Mouse (Mus musculus): ENCODE data around the gene Cept1.
A peak's percentile ranks its signal among the peaks of the same experiment; 100 is the strongest.
"Not testable (repeated sequence)": the region's sequence is repeated elsewhere in the genome, so short reads cannot be mapped to it uniquely, and the experiment has no call there.

Gene Cept1

GRCm38 (mm10) chr3:106547171-106547923 lies at the start of gene Cept1, which contains the start of gene Dram2:
TSS of gene Cept1 (minus strand) at chr3:106547802.
TSS of gene Dram2 (plus strand) at chr3:106547798.
- peak; percentile 87 for DNase-seq (ENCODE audit: low read depth, low spot score)

DNA sequence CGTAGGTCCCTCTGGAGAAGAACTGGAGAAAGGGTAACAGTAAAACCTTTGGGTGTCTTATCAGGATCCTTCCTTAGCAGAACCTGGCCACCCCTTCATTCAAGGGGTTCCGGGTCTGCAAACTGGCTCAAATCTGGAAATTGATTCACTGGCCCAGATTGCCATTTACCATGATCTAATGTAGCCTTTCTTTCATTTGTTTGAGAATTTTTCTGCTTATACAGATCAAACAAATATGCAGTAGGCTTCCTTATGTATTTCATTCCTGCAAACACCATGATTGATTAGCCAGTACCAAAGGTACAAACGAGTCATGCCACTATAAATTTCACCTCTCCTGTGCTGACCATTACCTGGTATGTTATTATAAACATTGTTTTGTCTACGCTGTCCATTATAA lies 46.0 kb upstream of the Cept1 start:
- DNase-seq (ENCODE audit: low read depth, low spot score), result not testable (repeated sequence)

DNA sequence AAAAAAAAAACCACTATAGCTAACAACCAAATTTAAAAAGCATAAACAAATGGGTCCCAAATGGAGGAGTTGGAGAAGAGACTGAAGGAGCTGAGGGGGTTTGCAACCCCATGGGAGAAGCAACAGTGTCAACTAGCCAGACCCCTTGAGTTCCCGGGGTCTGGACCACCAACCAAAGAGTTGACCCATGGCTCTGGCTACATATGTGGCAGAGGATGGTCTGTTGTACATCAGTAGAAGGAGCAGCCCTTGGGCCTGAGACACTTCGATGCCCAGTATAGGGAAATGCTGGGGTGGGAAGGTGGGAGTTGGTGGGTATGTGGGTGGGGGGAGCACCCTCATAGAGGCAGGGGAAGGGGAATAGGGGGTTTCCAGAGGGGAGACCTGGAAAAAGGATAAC lies 31.7 kb upstream of the Cept1 start:
- DNase-seq (ENCODE audit: low read depth, low spot score), result no peak

GRCm38 (mm10) chr3:106573191-106573590 lies 25.6 kb upstream of the Cept1 start:
- DNase-seq (ENCODE audit: low read depth, low spot score), result no peak

DNA sequence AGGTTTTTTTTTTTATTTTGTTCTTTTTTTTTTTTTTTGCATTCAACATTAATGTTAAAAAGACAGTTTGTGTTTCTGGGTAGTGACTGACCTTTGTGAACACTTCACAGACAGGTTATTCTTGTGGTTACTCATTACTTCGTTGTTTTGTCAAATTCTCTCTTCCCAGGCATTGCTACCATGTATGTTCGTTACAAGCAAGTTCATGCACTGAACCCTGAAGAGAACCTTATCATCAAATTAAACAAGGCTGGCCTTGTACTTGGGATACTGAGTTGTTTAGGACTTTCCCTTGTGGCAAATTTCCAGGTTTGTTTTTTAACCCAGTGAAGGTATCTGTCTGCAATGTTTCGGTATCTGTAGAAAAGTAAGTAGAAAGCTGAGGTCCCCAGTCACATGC lies 18.3 kb upstream of the Cept1 start:
- no peak for DNase-seq (ENCODE audit: low read depth, low spot score)

DNA sequence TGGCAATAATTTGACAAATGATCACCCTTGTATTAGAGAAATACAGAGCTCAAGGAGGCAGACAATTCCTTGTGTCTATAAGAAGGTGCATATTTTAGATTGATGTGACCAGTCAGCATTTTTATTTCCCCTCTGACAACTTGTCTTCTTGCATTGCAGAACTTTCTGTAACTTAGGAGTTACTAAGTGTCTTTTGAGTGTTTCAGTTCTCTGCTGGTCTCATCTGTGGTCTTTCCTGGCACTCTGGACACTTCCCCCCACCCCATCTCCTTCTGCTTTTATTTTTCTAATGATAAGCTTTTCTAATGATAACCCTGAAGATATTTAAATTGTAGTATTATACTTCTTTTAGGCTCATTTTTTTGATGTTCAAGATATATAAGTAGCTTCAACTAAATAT lies 10.7 kb upstream of the Cept1 start:
- no peak for DNase-seq (ENCODE audit: low read depth, low spot score)

DNA sequence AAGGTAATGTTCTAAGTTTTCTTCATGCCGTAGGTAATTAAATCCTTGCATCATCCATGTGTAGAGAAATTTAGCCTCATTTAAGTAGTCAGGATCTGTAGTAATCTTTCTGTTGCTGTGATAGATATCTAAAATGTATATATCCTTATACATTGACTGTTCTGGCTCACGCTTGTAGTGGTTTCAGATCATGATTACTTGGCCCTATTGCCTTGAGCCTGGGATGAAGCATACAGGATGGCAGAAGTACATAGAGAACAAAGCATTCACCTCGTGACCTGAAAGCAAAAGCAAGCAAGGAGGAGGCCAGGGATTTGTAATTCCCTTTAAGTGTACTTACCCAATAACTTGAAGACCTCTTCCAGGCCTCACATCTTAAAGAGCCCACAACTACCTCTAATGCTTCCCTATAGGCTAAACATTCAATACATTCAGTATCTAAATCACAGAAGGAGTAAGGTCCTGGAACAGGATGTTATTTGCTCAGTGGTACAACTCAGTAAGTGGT lies 8.2 kb upstream of the Cept1 start:
- DNase-seq (ENCODE audit: low read depth, low spot score), result no peak

GRCm38 (mm10) chr3:106553411-106553810 lies 5.8 kb upstream of the Cept1 start:
- no peak for DNase-seq (ENCODE audit: low read depth, low spot score)

DNA sequence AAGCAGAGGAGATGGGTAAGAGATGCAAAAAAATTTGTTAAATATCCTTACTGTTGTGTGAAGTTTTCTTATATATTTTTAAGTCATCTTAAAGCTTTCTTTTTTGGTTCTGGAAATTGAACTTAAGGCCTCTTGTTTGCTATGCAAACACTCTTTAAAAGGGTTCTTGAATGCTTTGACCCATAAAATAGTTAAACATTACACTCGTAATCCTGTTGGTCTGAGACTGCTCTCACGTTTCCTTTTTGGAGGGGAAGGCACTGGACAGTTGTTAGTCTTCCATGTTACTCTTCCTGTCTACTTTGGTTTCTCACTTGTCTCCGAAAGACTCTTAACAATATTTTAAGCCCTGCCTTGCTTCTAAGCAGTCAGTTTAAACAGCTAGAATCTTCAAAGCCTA lies 1.4 kb upstream of the Cept1 start:
- DNase-seq (ENCODE audit: low read depth, low spot score), result no peak

DNA sequence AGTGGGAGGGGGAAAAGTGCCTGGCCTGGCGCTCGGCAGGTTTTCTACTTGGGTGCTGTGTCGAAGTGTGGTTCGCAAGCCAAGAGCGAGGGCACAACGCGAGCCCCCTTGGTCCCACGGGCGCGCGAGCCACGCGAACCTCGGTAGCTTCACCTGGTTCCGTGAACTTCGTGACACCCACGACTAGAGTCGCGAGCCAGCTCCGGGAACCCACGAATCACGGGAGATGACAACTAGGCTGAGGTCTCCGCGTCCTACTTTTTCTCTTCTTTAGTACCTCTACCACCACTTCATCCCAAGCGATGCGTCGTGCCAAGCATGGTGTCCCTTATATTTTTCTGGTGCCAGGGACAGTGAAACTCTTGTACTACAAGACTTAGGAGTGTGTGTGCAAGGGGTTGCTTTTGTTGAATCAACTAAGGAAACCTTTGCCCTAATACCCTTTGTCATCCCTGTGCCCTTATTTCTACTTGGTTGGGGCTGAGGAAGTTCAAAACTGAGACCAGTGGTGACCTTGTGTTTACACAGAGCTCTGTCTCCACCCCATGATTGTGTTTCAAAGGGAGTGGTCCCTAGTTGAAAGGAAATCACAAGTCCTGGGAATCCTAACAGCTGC lies 430 bp upstream of the Cept1 start:
- DNase-seq (ENCODE audit: low read depth, low spot score), result peak; percentile 11

DNA sequence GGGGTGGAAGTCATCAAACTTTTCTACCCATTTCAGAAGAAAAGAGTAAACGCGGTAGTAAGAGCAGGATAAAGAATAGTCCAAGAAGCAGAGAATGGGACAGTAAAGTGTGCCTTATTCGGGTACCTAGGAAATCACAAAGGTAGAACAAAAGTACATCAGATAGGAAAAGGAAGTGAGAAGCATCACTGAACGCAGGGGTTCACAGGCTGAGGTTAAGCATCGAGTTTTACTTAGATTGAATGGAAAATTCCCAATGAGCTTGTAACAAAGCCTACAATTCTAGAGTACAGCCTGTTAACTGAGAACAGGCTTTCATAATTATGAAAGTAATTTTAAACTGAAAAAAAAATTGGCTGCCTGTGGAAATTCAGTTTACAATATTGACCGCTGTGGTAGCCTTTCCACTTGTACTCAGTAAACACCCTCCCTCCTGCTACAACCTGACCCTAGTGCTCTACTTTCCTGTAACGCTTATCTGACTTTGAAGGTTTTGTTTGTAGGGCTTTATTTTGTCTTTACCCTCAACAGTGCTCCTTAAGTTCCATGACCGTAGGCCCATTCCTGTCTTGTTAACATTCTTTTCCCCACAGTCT lies 2.8 kb downstream of the Cept1 start:
- no peak for DNase-seq (ENCODE audit: low read depth, low spot score)

DNA sequence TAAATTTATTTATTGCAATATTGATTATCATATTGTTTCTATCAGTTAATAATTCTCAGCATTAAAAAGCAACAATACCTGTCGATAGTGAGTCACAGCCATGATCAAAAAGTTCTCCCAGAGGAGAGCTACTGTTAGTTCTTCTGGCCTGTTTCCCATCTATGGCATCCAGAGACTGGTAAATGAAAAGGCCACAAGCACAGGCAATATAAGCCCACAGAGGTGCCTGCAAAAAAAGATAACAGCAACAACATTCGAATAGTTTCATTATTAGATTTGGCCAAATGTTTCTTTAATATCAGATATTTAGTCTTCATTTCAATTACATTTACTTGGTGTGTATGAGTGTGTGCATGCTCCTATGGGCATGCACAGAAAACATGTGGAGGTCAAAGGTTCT lies 14.3 kb downstream of the Cept1 start:
- no peak for DNase-seq (ENCODE audit: low read depth, low spot score)

GRCm38 (mm10) chr3:106528032-106528431 lies 19.6 kb downstream of the Cept1 start:
- DNase-seq (ENCODE audit: low read depth, low spot score), result no peak

GRCm38 (mm10) chr3:106526411-106526810 lies 21.2 kb downstream of the Cept1 start:
- no peak for DNase-seq (ENCODE audit: low read depth, low spot score)

DNA sequence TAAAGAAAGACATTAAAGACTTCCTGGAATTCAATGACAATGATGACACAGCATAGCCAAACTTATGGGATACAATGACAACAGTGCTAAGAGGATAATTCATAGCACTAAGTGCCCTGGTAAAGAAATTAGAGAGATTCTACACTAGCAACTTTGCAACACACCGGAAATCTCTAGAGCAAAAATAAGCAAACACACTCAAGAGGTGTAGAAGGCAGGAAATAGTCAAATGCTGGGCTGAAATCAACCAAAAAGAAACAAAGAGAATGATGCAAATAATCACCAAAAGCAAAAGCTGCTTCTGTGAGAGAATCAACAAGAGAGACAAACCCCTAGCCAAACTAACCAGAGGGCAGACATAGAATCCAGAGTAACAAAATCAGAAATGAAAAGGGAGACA lies 24.9 kb downstream of the Cept1 start:
- no peak for DNase-seq (ENCODE audit: low read depth, low spot score)

DNA sequence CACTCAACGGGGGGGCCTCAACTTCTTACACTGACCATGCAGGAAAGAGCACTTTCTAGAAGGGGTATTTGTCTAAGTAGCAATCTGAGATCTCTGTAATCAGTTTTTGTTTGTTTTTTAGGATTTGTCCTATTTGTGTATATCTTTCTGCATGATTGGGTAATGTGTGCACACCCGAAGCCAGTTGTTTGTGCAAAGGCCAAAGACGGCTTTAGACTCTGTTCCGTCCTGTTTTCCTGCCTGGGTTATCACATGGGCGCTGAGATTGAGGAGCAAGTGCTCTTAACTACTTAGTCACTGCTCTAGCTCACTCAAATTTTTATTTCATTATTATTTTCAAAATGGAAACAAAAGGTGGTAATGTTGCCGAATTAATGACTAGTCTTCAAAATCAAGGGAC lies 32.6 kb downstream of the Cept1 start:
- no peak for DNase-seq (ENCODE audit: low read depth, low spot score)

GRCm38 (mm10) chr3:106510669-106511068 lies 36.9 kb downstream of the Cept1 start:
- DNase-seq (ENCODE audit: low read depth, low spot score), result no peak

- DNase-seq (ENCODE audit: low read depth, low spot score), result no peak
Measured at GRCm38 (mm10) chr3:106502892-106503291, 44.7 kb downstream of the Cept1 start.

DNA sequence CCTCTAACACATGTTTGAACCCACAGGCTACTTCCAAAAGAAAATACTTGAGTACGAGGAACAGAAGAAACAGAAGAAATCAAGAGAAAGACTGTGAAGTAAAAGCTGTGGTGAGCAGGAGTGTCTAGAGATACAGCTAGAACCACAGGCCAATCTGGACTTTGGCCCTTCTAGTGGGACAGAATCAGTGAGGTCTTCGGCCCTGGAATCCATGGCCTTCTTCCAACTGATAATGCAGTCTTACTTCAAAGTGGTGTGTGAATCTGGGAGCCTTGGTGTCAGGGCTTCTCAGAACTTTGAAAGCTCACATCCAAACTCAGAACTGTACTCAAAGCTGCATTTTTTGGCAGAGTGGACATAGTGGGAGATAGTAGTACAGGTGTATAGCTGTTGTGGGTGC lies 47.1 kb downstream of the Cept1 start:
- no peak for DNase-seq (ENCODE audit: low read depth, low spot score)

- no peak for DNase-seq (ENCODE audit: low read depth, low spot score)
Measured at GRCm38 (mm10) chr3:106496996-106497395, 50.6 kb downstream of the Cept1 start.

- DNase-seq (ENCODE audit: low read depth, low spot score), result no peak
Measured at GRCm38 (mm10) chr3:106496045-106496721, 51.4 kb downstream of the Cept1 start.

GRCm38 (mm10) chr3:106495346-106496044 lies 52.1 kb downstream of the Cept1 start:
- no peak for DNase-seq (ENCODE audit: low read depth, low spot score)
